Mouse (Mus musculus) cerebellum, adult 9-11 months (tissue): ENCODE measurements around the gene Ranbp1.
"Not testable (repeated sequence)": the region's sequence is repeated elsewhere in the genome, so short reads cannot be mapped to it uniquely, and the experiment has no call there.

Experiments used
- DNase-seq: peaks from one replicate; pipeline ENCODE4 v3.0.0; 2022

Ranbp1 gene

GRCm38 (mm10) chr16:18248433-18249363 is at the start of gene Ranbp1, which contains the start of gene Trmt2a:
TSS of gene Ranbp1 (minus strand) at chr16:18248732.
TSS of gene Trmt2a (plus strand) at chr16:18248679.
- DNase-seq = peak; percentile 99

DNA sequence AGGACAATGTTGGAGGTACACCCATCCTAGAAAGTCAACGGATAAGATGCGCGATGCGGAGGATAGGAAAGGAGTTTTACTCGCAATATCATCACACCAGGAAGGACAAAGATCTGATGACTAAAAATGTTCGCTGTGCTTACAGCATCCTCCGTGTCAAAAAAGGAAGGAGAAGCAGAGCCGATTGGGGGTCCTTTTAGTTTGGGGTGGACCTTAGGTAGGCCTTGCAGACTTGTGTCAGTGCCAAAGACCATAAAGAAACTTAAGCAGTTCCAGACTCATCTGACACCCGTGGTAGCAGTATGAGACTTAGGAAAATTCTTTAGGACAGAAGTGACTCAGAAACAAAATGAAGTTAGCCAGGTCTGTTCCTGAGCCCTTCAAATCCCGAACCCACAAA is 41.1 kb upstream of the Ranbp1 start:
- not testable (repeated sequence) for DNase-seq

DNA sequence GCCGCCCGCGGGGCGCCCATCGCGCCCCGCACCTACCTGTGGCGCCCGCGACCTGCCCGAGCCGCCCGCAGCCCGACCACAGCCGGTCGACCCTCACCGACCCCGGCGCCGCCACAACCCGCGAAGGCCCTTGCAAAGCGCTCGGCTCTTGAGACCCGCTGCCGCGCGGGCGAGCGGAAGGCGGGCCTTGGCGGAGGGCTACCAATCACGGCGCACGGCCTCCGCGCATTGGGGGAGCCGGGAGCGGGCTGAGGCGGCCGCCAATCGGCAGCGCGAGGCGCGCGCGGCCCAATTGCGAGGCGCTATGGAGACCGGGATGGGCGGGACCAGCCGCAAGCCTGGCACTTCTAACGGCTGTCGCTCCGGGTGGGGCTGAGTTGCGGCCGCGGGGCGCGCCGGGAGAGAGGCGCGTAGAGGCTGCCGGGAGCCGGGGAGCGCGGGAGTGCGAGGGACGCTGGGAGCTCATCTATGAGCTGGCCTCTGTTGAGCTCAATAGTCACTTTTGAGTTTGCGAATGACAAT is 40.6 kb upstream of the Ranbp1 start, which contains the start of gene Dgcr8:
Gene Dgcr8 (minus strand): TSS at position 180 of the 522 bp plus-strand sequence.
- DNase-seq = peak; percentile 99

- no peak for DNase-seq
These were observed 40.1 kb upstream of the Ranbp1 start for GRCm38 (mm10) chr16:18288581-18289061.

DNA sequence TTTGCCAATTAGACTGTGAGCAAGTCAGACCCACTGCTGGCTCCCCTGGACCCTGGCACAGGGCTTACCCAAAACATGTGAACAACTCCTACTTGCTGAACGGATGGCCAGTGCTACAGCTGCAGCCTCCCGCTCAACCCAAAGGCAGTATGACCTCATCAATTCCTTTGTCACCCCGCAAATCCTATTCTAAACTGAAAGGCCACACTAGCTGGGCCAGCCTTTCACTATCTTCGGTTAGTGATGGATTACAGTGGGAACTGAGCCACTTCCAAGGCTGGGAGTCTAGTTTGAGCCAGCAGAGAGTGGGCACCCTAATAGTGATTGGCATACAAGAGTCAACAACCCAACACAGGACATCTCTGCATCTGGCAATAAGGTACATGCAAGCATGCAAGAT is 39.6 kb upstream of the Ranbp1 start:
- peak; percentile 45 for DNase-seq

DNA sequence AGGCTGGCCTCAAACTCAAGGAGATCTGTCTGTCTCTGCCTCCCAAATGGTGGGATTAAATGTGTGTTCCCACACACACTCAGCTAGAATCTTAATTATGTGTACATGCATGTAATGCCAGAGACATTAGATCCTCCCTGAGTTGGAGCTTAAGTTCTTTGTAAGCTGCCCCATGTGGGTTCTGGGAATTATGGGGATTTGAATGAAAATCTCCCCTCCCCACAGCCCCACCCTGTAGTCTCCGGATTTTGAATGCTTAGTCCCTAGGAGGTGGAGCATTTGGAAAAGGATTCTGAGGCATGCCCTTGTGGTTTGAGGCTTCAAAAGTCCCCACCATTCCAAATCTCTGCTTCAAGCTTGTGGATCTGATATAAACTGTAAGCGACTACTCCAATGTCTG is 26.6 kb upstream of the Ranbp1 start:
- DNase-seq = no peak

- no peak for DNase-seq
These were observed 19.6 kb upstream of the Ranbp1 start for GRCm38 (mm10) chr16:18268182-18268581.

DNA sequence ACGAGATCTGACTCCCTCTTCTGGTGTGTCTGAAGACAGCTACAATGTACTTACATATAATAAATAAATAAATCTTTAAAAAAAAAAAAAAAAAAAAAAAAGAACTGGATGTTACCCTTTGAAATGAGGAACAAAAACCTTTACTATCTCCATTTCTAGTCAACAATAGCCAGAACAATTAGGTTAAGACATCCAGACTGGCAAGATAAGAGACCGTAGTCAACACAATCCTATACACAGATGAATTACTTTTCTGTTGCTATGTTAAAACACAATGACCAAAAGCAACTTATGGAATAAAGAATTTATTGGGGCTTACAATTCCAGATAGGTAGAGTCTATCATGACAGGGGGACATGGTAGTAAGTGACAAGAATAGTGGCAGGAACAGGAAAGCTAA is 16.5 kb upstream of the Ranbp1 start:
- no peak for DNase-seq

DNA sequence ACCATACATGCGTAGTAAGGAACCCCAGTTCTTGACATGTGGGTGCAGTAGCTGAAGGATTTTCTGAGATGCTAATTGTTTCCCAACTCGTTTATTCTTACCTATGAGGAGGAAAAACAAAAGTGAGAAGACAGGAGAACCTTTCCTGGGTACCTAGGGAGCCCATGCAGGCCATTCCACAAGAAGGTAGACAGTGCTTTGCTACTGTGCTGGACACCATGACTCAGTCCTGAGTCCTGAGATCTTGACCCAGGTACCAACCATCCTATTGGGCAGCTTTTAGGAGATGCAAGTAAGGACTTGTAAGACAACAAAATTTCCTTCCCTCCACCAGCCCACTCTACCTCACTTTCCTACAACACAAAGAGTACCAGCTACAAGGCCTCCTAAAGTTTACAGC is 9.7 kb upstream of the Ranbp1 start, which contains the start of gene Gm49776:
Gene Gm49776 (minus strand): TSS at position 101 of the 400 bp plus-strand sequence.
- DNase-seq = no peak

- no peak for DNase-seq
These were observed 5.3 kb upstream of the Ranbp1 start for GRCm38 (mm10) chr16:18253866-18254265.

DNA sequence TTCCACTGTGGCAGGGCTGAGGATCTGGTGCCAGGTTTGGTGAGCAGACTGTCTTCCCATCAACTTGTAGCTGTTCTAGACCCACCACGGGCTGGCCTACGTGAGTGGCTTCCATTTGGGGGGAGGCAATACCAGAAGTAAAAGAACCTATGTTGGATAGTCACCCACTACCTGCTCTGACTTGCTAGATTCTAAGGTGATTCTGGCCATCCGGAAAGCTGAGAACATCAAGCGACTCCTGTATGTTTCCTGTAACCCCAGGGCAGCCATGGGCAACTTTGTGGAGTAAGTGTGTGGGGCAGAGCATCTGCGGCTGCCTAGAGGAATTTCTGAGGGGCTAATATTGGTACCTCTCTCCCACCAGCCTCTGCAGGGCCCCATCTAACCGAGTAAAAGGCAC is 4.2 kb upstream of the Ranbp1 start:
- DNase-seq = no peak

DNA sequence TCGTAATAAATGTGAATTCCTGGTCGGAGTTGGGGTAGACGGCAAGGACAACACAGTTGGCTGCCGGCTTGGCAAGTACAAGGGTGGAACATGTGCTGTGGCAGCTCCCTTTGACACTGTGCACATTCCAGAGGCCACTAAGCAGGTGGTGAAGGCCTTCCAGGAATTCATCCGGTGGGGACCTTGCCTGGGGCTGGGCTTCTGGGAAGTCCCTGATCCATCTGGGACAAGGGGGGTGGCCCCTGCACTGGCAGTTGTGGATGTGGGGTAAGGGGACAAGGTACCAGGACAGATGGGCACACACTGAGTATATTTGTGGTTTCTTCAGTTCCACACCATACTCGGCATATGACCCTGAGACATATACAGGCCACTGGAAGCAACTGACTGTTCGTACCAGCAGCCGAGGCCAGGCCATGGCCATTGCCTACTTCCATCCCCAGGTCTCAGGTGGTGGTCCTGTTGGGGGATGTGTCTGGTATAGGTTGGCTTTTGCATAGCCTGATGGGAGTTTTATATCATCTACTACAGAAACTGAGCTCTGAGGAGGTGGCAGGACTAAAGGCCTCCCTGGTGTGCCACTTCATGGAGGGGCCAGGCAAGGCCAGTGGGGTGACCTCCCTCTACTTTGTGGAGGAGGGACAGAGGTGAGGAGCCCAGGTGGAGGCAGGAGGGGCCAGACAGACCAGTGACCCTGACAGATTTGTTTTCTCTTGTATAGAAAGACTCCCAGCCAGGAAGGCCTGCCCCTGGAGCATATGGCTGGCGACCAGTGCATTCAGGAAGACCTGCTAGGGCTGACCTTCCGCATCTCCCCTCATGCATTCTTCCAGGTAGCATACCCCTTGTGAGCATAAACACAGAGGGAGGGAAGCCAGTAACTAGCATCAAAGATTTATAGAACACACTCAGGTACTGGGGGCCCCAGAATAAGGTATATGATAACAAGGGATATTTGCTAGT is 2.6 kb upstream of the Ranbp1 start:
- DNase-seq = no peak

GRCm38 (mm10) chr16:18250231-18250630 is 1.7 kb upstream of the Ranbp1 start:
- DNase-seq = no peak

DNA sequence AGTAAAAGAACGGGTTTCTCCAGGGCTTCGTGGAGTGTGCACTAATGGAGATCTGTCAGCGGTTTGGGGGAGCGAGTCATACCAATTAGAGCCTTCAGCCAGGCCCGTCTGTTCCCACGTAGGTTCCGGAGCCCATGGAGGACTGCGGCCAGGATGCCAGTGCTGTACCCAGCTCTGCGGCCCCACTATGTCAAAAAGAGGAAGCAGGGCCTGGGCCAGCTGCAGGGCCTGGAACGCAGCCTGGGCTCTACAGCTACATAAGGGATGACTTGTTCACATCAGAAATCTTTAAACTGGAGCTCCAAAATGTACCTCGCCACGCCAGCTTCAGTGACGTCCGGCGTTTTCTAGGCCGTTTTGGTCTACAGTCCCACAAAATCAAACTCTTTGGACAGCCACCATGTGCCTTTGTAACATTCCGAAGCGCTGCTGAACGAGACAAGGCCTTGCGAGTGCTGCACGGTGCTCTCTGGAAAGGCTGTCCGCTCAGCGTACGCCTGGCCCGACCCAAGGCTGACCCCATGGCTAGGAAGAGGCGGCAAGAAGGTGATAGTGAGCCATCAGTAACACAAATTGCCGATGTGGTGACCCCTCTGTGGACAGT is 934 bp upstream of the Ranbp1 start:
- DNase-seq = peak; percentile 74

GRCm38 (mm10) chr16:18247521-18248399 is 772 bp downstream of the Ranbp1 start:
- no peak for DNase-seq

DNA sequence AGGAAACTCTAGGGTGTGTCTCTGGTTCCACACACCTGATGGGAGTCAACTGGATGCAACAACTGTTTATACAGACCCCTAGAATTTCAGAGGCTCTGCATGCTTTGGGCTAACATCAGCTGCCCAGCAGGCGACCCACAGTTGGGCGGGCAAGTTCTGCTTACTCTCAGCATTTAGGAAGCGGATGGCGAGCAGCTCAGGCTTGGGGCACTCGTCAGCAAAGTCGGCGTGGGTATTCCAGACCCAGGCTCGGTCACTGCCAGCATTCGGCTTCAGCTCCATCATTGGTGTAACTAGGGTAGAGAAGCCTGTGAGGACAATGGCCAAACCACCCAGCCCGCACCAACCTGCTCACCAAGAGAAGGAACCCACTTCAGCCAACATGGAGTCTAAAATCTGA is 7.0 kb downstream of the Ranbp1 start:
- no peak for DNase-seq

DNA sequence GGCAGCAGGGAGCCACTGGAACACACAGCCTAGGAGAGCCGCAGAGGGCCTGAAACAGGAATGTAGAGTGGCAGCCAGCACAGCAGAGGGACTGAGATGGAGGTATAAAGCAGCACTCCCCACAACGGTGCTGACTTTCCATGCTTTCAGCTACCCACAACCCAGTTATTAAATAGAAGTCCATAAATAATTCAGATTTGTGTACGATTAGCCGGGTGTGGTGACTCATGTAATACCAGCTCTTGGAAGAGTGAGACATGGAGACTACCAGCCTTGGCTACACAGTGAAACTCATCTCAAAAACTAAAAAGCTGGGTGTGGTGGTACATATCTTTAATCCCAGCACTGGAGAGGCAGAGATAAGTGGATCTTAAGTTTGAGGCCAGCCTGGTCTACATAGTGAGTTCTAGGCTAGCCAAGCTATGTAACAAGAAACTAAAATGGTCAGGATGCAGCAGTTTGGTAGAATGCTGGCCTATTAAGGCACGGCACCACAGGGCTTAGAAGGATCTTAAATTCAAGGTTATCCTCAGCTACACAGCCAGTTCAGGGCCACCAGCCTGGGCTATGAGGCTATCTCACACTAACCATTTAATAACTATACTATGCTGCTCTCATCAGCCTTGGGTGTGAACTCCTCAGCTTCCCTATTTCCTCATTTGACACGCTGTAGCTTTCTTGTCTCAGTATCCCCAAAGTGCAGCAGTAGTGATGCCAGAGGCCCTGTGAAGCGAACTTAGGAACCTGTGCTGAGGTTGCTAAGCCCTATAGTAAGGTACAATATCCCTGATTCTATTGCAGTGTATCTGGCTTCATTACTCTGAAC is 11.6 kb downstream of the Ranbp1 start:
- no peak for DNase-seq

- DNase-seq = peak; percentile 80
These were observed 13.0 kb downstream of the Ranbp1 start for GRCm38 (mm10) chr16:18235389-18236065.

- DNase-seq = peak; percentile 66
These were observed 13.7 kb downstream of the Ranbp1 start, which contains the start of gene Zdhhc8 for GRCm38 (mm10) chr16:18234671-18235388. TSS of gene Zdhhc8 (minus strand) at chr16:18235136.
